Mouse (Mus musculus) ES-E14 (cell line): ENCODE measurements around the gene Dennd4b. TPM values are rescaled to one million over a fixed set of nuclear protein-coding genes. Genes with fewer than 3 reads are reported as not detected.
A peak's percentile ranks its signal among the peaks of the same experiment; 100 is the strongest.
"Not testable (repeated sequence)": the region's sequence is repeated elsewhere in the genome, so short reads cannot be mapped to it uniquely, and the experiment has no call there.

Source experiments
- DNase-seq: peaks from one replicate; pipeline ENCODE4 v3.0.0-alpha.2; 2013; ENCODE audit warnings: low read depth, low spot score
- H3K27ac ChIP-seq: 2 replicates; pipeline ENCODE4 v1.5.1; 2012; ENCODE audit warnings: low read depth, mild to moderate bottlenecking, low read length, moderate library complexity, mixed read lengths; ENCODE audit not compliant: poor library complexity, insufficient read depth, severe bottlenecking
- H3K36me3 ChIP-seq: 2 replicates; pipeline ENCODE4 v1.6.1; 2012; ENCODE audit warnings: mild to moderate bottlenecking, low read length, moderate library complexity, mixed read lengths; ENCODE audit not compliant: control insufficient read depth, poor library complexity, insufficient read depth, severe bottlenecking
- H3K4me1 ChIP-seq, 2 experiments: fragments of 150-350 bp in 1 of 2; sonication (generic) in 1 of 2; 2 replicates each; pipeline ENCODE4 v1.6.1; 2012; ENCODE audit warnings: low read length in 2 of 2, mild to moderate bottlenecking in 1 of 2, mixed read lengths in 1 of 2; ENCODE audit not compliant: control insufficient read depth in 2 of 2, insufficient read depth in 2 of 2, poor library complexity in 1 of 2
- H3K4me3 ChIP-seq, 2 experiments: fragments of 150-350 bp in 1 of 2; sonication (generic) in 1 of 2; 2 replicates each; pipeline ENCODE4 v1.5.1; 2012; ENCODE audit warnings: low read length in 2 of 2, low read depth in 1 of 2, mild to moderate bottlenecking in 1 of 2, mixed read lengths in 1 of 2; ENCODE audit not compliant: insufficient read depth in 1 of 2, poor library complexity in 1 of 2, severe bottlenecking in 1 of 2
- H3K9ac ChIP-seq: 2 replicates; pipeline ENCODE4 v1.6.1; 2012; ENCODE audit warnings: low read depth, mild to moderate bottlenecking, low read length, mixed read lengths; ENCODE audit not compliant: poor library complexity, insufficient read depth, severe bottlenecking
- H3K9me3 ChIP-seq: fragments of 150-350 bp; sonication (generic); 2 replicates; pipeline ENCODE4 v1.6.1; 2012; ENCODE audit warnings: low read depth, mild to moderate bottlenecking, low read length; ENCODE audit not compliant: control insufficient read depth, insufficient read depth
- CHD2 ChIP-seq: IDR thresholded peaks from 2 replicates; pipeline ENCODE4 v1.6.1; 2014; ENCODE audit warnings: mild to moderate bottlenecking, low read depth, low read length, inconsistent platforms
- HCFC1 ChIP-seq: IDR thresholded peaks from 2 replicates; pipeline ENCODE4 v1.6.1; 2012; ENCODE audit warnings: low read length, inconsistent platforms, borderline replicate concordance; ENCODE audit not compliant: insufficient read depth
- MAFK ChIP-seq: IDR thresholded peaks from 2 replicates; pipeline ENCODE4 v1.6.1; 2014; ENCODE audit warnings: mild to moderate bottlenecking, low read depth, low read length, inconsistent platforms; ENCODE audit not compliant: insufficient read depth
- ZC3H11A ChIP-seq: IDR thresholded peaks from 2 replicates; pipeline ENCODE4 v1.6.1; 2012; ENCODE audit warnings: low read depth, mild to moderate bottlenecking, inconsistent platforms, low read length, borderline replicate concordance
- ZNF384 ChIP-seq: IDR thresholded peaks from 2 replicates; pipeline ENCODE4 v1.6.1; 2012; ENCODE audit warnings: low read depth, low read length, inconsistent platforms
- in situ Hi-C, 2 experiments: fragments of 600-800 bp; cut with MboI; formaldehyde crosslinking; loops; one replicate each; pipeline ENCODE4 v1.15.1; 2025; ENCODE audit warnings: low sequenced_read_pairs in 2 of 2, inconsistent platforms in 1 of 2; ENCODE audit not compliant: unreplicated experiment in 2 of 2
- total RNA-seq: library from RNA; depleted of rRNA; stranded (reverse); fragments of 300-350 nt; gene quantifications from 2 replicates; pipeline ENCODE4 v1.2.3, GENCODE M21; 2012

Dennd4b gene
- total RNA-seq, 1 experiment, result 4.1 TPM

DNA sequence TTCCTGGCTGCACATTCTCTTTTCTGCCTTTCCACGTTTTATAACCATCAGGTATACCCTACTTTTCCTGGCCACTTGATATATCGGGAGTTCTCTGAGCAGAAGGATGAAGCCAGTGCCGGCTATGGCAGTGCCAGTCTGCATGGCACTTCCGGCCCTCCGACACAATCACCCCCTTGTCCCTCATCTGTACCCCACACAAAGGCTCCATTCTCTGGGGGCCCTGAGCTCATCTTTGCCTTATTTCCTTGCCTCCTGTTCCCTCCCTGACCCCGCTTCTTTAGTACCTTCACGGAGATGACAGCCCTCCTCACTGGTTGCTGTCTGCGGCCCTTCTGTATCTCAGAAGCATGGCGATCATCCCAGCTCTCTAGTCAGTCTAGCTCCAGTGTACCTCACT, 15.7 kb downstream of the Dennd4b start:
- no peak for DNase-seq
- no peak overlapping the region for H3K9ac ChIP-seq
- in situ Hi-C loops, result no loop called here
- H3K27ac ChIP-seq, result no peak overlapping the region
- H3K9me3 ChIP-seq, result no peaks in the 10 kb centered on the region
- no peaks in the 10 kb centered on the region; a peak in 1 of 4 replicates for H3K4me1 ChIP-seq
- H3K4me3 ChIP-seq, result no peak overlapping the region
- peaks cover 5% of the 10 kb centered on the region; the same call in 1 of the 2 replicates for H3K36me3 ChIP-seq
- no peak for TF ChIP-seq CHD2
- TF ChIP-seq HCFC1, result no peak

DNA sequence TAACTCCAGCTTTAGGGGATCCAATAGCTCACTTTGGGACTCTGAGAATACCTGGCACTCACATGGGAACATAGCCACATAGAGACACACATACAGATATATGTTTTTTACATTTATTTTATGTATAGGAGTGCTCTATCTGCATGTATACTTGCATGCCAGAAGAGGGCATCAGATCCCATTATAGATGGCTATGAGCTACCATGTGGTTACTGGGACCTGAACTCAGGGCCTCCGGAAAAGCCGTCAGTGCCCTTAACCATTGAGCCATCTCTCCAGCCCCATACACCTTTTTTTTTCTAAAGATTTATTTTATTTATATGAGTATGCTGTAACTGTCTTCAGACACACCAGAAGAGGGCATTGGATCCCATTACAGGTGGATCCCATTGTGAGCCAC, 19.2 kb downstream of the Dennd4b start:
- DNase-seq, result no peak
- Histone ChIP-seq H3K27ac (no peak overlapping the region), H3K4me1 (no peaks in the 10 kb centered on the region), H3K4me3 (no peak overlapping the region), H3K9ac (no peak overlapping the region), H3K36me3 (peaks cover 5% of the 10 kb centered on the region; the same call in 1 of the 2 replicates), H3K9me3 (no peaks in the 10 kb centered on the region)
- TF ChIP-seq CHD2, result no peak
- TF ChIP-seq MAFK, result no peak
- TF ChIP-seq ZNF384, result no peak
- no peak for TF ChIP-seq HCFC1
- TF ChIP-seq ZC3H11A, result no peak
- in situ Hi-C loops, result no loop called here

DNA sequence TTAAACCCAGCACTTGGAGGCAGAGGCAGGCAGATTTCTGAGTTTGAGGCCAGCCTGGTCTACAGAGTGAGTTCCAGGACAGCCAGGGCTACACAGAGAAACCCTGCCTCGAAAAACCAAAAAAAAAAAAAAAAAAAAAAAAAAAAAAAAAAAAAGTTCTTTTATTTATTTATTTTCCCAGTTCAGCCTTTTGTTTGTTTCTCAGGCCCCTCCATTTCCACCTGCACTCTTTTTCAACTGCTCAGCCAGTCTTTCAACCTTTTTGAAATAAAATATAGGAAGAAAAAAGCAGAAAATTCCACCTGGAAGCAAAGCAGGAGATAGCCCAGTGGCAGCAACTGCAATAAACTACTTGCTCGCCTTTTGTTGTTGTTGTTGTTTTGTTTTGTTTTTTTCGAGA, 24.4 kb downstream of the Dennd4b start:
- in situ Hi-C loops, DNase-seq, H3K4me3 ChIP-seq, H3K9ac ChIP-seq, H3K9me3 ChIP-seq, H3K27ac ChIP-seq, H3K36me3 ChIP-seq, H3K4me1 ChIP-seq: not testable (repeated sequence)
- peak; percentile 82 for TF ChIP-seq ZNF384

DNA sequence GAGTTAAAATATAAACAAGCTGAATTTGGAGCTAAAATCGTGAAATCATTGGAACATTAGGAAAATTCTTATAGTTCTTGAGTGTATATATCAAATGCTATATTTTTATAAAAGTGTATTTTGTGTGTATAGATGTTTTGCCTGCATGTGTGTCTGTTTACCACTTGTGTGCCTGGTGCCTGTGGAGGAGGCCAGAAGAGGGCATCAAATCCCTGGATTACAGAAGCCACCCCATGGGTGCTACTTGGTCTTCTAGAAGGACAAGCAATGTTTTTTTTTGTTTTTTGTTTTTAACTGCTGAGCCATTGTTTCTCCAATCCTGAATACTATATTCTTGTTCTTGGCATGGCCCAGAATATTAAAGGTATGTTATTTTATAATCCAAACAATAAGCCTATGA, 25.6 kb downstream of the Dennd4b start:
- Histone ChIP-seq H3K27ac (no peak overlapping the region), H3K4me3 (no peak overlapping the region), H3K36me3 (no peaks in the 10 kb centered on the region), H3K9ac (no peak overlapping the region), H3K9me3 (no peaks in the 10 kb centered on the region), H3K4me1 (no peaks in the 10 kb centered on the region; a peak in 1 of 4 replicates)
- in situ Hi-C loops, result no loop called here
- DNase-seq, result no peak
- no peak for TF ChIP-seq MAFK
- no peak for TF ChIP-seq ZNF384
- no peak for TF ChIP-seq ZC3H11A
- no peak for TF ChIP-seq HCFC1
- TF ChIP-seq CHD2, result no peak

DNA sequence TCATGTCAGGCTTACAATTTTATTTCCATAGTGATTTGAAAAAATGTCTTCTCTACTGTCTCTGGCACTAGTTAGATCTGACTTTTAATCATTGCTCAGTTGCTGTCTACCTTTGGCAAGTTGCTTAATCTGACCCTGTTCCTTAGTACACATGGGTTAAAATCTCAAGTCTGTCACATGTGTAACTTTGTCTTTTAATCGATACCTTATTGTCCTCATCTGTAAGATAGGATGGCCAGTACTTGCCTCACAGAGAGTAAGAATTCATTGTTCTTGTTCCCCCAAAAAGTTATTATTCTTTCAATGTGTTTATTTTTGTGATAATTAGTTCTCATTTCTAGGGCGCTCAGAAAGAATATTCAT, 27.0 kb downstream of the Dennd4b start:
- Histone ChIP-seq H3K9ac (peak overlapping the region; percentile 94; the same call in 1 of the 2 replicates), H3K36me3 (no peaks in the 10 kb centered on the region), H3K27ac (peak overlapping the region; percentile 73; the same call in 1 of the 2 replicates), H3K4me1 (no peaks in the 10 kb centered on the region; a peak in 1 of 4 replicates), H3K4me3 (peak overlapping the region; percentile 75 to 88; a peak in 3 of 4 replicates), H3K9me3 (no peaks in the 10 kb centered on the region)
- TF ChIP-seq ZNF384 (no peak), HCFC1 (no peak), ZC3H11A (no peak)
- no peak for DNase-seq
- in situ Hi-C loops, result no loop called here
